Mouse (Mus musculus) cerebellum, adult 8-10 months (tissue): ENCODE results near the gene Gm21994.
A peak's percentile ranks its signal among the peaks of the same experiment; 100 is the strongest.
"Not testable (repeated sequence)": the region's sequence is repeated elsewhere in the genome, so short reads cannot be mapped to it uniquely, and the experiment has no call there.

Source experiments
- DNase-seq: peaks from one replicate; pipeline ENCODE4 v3.0.0; 2022

Gene Gm21994

GRCm38 (mm10) chr2:150255491-150255890, at the start of gene Gm21994:
Gm21994 (minus strand) TSS chr2:150255591.
- not testable (repeated sequence) for DNase-seq

GRCm38 (mm10) chr2:150299096-150299495, 43.7 kb upstream of the Gm21994 start:
- DNase-seq, result no peak

GRCm38 (mm10) chr2:150293669-150294068, 38.3 kb upstream of the Gm21994 start:
- DNase-seq, result no peak

- DNase-seq, result not testable (repeated sequence)
Observed at GRCm38 (mm10) chr2:150257291-150257690, 1.9 kb upstream of the Gm21994 start, which contains the start of gene Gm14124. Gm14124 (plus strand) TSS chr2:150257517.

- DNase-seq, result not testable (repeated sequence)
Observed at GRCm38 (mm10) chr2:150256861-150257260, 1.5 kb upstream of the Gm21994 start.

GRCm38 (mm10) chr2:150243211-150243610, 12.2 kb downstream of the Gm21994 start:
- DNase-seq, result no peak

- DNase-seq, result not testable (repeated sequence)
Observed at GRCm38 (mm10) chr2:150223263-150223662, 32.1 kb downstream of the Gm21994 start.

- not testable (repeated sequence) for DNase-seq
Observed at GRCm38 (mm10) chr2:150218363-150218725, 37.0 kb downstream of the Gm21994 start.

- DNase-seq, result peak; percentile 79
Observed at GRCm38 (mm10) chr2:150217600-150218362, 37.6 kb downstream of the Gm21994 start, which contains the start of gene Zfp937. Zfp937 (plus strand) TSS chr2:150218073.
